Mouse (Mus musculus) myocyte (in vitro differentiated cells): ENCODE data around the gene Camkmt. TPM values are rescaled to one million over a fixed set of nuclear protein-coding genes. Genes with fewer than 3 reads are reported as not detected.

Experiments
- H3K27me3 ChIP-seq: one replicate; pipeline ENCODE4 v1.6.1; 2011; ENCODE audit not compliant: control insufficient read depth, insufficient read depth, insufficient read length
- H3K36me3 ChIP-seq: one replicate; pipeline ENCODE4 v1.6.1; 2011; ENCODE audit not compliant: control insufficient read depth, insufficient read depth
- H3K4me2 ChIP-seq: one replicate; pipeline ENCODE4 v1.6.1; 2011; ENCODE audit warnings: low read depth, control low read depth
- H3K4me3 ChIP-seq: one replicate; pipeline ENCODE4 v1.5.1; 2011; ENCODE audit warnings: mild to moderate bottlenecking, control low read depth, moderate library complexity
- H3K79me2 ChIP-seq: one replicate; pipeline ENCODE4 v1.6.1; 2011; ENCODE audit not compliant: control insufficient read depth, insufficient read depth
- H3ac ChIP-seq: one replicate; pipeline ENCODE4 v1.6.1; 2011; ENCODE audit not compliant: control insufficient read depth, insufficient read length
- CEBPB ChIP-seq: IDR thresholded peaks from 2 replicates; pipeline ENCODE4 v1.6.1; 2011; ENCODE audit warnings: mild to moderate bottlenecking, moderate library complexity; ENCODE audit not compliant: poor library complexity, insufficient read depth, severe bottlenecking
- E2F4 ChIP-seq: IDR thresholded peaks from one replicate; pipeline ENCODE4 v1.6.1; 2011; ENCODE audit warnings: mild to moderate bottlenecking, control low read depth, moderate library complexity; ENCODE audit not compliant: insufficient read depth
- MAX ChIP-seq: IDR thresholded peaks from one replicate; pipeline ENCODE4 v1.6.1; 2011; ENCODE audit warnings: low read depth, mild to moderate bottlenecking, control low read depth
- MYOD1 ChIP-seq, 3 experiments: IDR thresholded peaks; one replicate each; pipeline ENCODE4 v1.6.1; 2011; ENCODE audit warnings: control low read depth in 2 of 3, low read depth in 2 of 3, mild to moderate bottlenecking in 2 of 3, moderate library complexity in 1 of 3; ENCODE audit not compliant: insufficient read length in 2 of 3, control insufficient read depth in 1 of 3
- MYOG ChIP-seq, 3 experiments: IDR thresholded peaks; one replicate each; pipeline ENCODE4 v1.6.1; 2011; ENCODE audit warnings: control low read depth in 2 of 3, low read depth in 2 of 3, mild to moderate bottlenecking in 2 of 3; ENCODE audit not compliant: insufficient read length in 2 of 3, control insufficient read depth in 1 of 3, insufficient read depth in 1 of 3
- POLR2A ChIP-seq: IDR thresholded peaks from one replicate; pipeline ENCODE4 v1.6.1; 2011; ENCODE audit warnings: low read depth, mild to moderate bottlenecking, control low read depth, moderate library complexity; ENCODE audit not compliant: insufficient read length
- POLR2AphosphoS2 ChIP-seq: IDR thresholded peaks from one replicate; pipeline ENCODE4 v1.6.1; 2011; ENCODE audit warnings: low read depth, control low read depth; ENCODE audit not compliant: insufficient read length
- REST ChIP-seq: IDR thresholded peaks from one replicate; pipeline ENCODE4 v1.6.1; 2011; ENCODE audit warnings: mild to moderate bottlenecking, control low read depth, moderate library complexity; ENCODE audit not compliant: insufficient read depth, insufficient read length
- SRF ChIP-seq: IDR thresholded peaks from one replicate; pipeline ENCODE4 v1.6.1; 2011; ENCODE audit warnings: low read depth; ENCODE audit not compliant: control insufficient read depth, insufficient read length
- TCF12 ChIP-seq: IDR thresholded peaks from one replicate; pipeline ENCODE4 v1.6.1; 2011; ENCODE audit warnings: mild to moderate bottlenecking, control low read depth; ENCODE audit not compliant: poor library complexity, insufficient read depth, severe bottlenecking
- TCF3 ChIP-seq: IDR thresholded peaks from one replicate; pipeline ENCODE4 v1.6.1; 2011; ENCODE audit warnings: low read depth, control low read depth; ENCODE audit not compliant: insufficient read length
- USF1 ChIP-seq: IDR thresholded peaks from one replicate; pipeline ENCODE4 v1.6.1; 2011; ENCODE audit warnings: low read depth, mild to moderate bottlenecking, control low read depth, moderate library complexity
- polyA plus RNA-seq: library from polyadenylated mRNA; unstranded; fragments of >200 nt; fragmentation: generic; extraction: Trizol; gene quantifications from one replicate; pipeline ENCODE4 v1.2.1, GENCODE M21; 2012; ENCODE audit warnings: missing spikeins

Gene Camkmt
- polyA plus RNA-seq, 1 experiment: 1.4 TPM

GRCm38 (mm10) chr17:85074083-85074482 lies 16.3 kb upstream of the Camkmt start:
- Histone ChIP-seq H3K4me2 (no peak overlapping the region), H3K36me3 (peaks cover 35% of the 10 kb centered on the region)

GRCm38 (mm10) chr17:85079276-85079675 lies 11.1 kb upstream of the Camkmt start:
- TF ChIP-seq CEBPB (no peak), POLR2A (no peak), MAX (no peak), E2F4 (no peak), TCF12 (no peak), REST (no peak), TCF3 (no peak), USF1 (no peak), POLR2AphosphoS2 (no peak), MYOG (IDR thresholded peaks at IDR 0.05; ENCODE audit: control insufficient read depth in 1 of 3, insufficient read depth in 1 of 3, insufficient read length in 2 of 3, low read depth in 2 of 3) (no peak), SRF (no peak)
- Histone ChIP-seq H3K4me3 (no peak overlapping the region), H3K79me2 (no peaks in the 10 kb centered on the region), H3K36me3 (peaks cover 19% of the 10 kb centered on the region), H3ac (no peak overlapping the region), H3K27me3 (no peaks in the 10 kb centered on the region), H3K4me2 (no peak overlapping the region)

More at GRCm38 (mm10) chr17:85074083-85074482, 16.3 kb upstream of the Camkmt start:
- Histone ChIP-seq H3K27me3 (no peaks in the 10 kb centered on the region), H3K4me3 (no peak overlapping the region), H3ac (no peak overlapping the region), H3K79me2 (no peaks in the 10 kb centered on the region)
- TF ChIP-seq REST (no peak), POLR2AphosphoS2 (no peak), TCF3 (no peak), MAX (no peak), MYOG (IDR thresholded peaks at IDR 0.05; ENCODE audit: control insufficient read depth in 1 of 3, insufficient read depth in 1 of 3, insufficient read length in 2 of 3, low read depth in 2 of 3) (no peak)

- peaks cover 16% of the 10 kb centered on the region for H3K36me3 ChIP-seq
These were observed 9.6 kb upstream of the Camkmt start for GRCm38 (mm10) chr17:85080781-85081180.

GRCm38 (mm10) chr17:85085335-85085734 lies 5.0 kb upstream of the Camkmt start:
- Histone ChIP-seq H3K4me2 (no peak overlapping the region), H3K79me2 (no peaks in the 10 kb centered on the region), H3ac (no peak overlapping the region), H3K27me3 (no peaks in the 10 kb centered on the region), H3K4me3 (no peak overlapping the region), H3K36me3 (no peaks in the 10 kb centered on the region)
- no peak for TF ChIP-seq E2F4
- TF ChIP-seq MAX: no peak
- no peak for TF ChIP-seq SRF
- TF ChIP-seq USF1: no peak
- TF ChIP-seq REST: no peak
- no peak for TF ChIP-seq POLR2A
- no peak for TF ChIP-seq TCF12
- no peak for TF ChIP-seq TCF3
- no peak for TF ChIP-seq CEBPB
- no peak for TF ChIP-seq MYOD1 (IDR thresholded peaks at IDR 0.05; ENCODE audit: control insufficient read depth in 1 of 3, insufficient read length in 2 of 3, low read depth in 2 of 3)
- TF ChIP-seq POLR2AphosphoS2: no peak
- TF ChIP-seq MYOG (IDR thresholded peaks at IDR 0.05; ENCODE audit: control insufficient read depth in 1 of 3, insufficient read depth in 1 of 3, insufficient read length in 2 of 3, low read depth in 2 of 3): no peak

More at GRCm38 (mm10) chr17:85080781-85081180, 9.6 kb upstream of the Camkmt start:
- Histone ChIP-seq H3K79me2 (no peaks in the 10 kb centered on the region), H3K4me3 (no peak overlapping the region), H3ac (no peak overlapping the region), H3K4me2 (no peak overlapping the region), H3K27me3 (no peaks in the 10 kb centered on the region)
- no peak for TF ChIP-seq MYOG (IDR thresholded peaks at IDR 0.05; ENCODE audit: control insufficient read depth in 1 of 3, insufficient read depth in 1 of 3, insufficient read length in 2 of 3, low read depth in 2 of 3)
- TF ChIP-seq TCF12: no peak
- TF ChIP-seq POLR2AphosphoS2: no peak
- TF ChIP-seq TCF3: no peak
- TF ChIP-seq CEBPB: no peak
- TF ChIP-seq POLR2A: no peak
- TF ChIP-seq MAX: no peak
- no peak for TF ChIP-seq USF1
- no peak for TF ChIP-seq REST
- TF ChIP-seq MYOD1 (IDR thresholded peaks at IDR 0.05; ENCODE audit: control insufficient read depth in 1 of 3, insufficient read length in 2 of 3, low read depth in 2 of 3): no peak
- no peak for TF ChIP-seq SRF
- no peak for TF ChIP-seq E2F4

- H3K79me2 ChIP-seq: no peaks in the 10 kb centered on the region
- H3K4me2 ChIP-seq: peak overlapping the region; percentile 78
- TF ChIP-seq TCF12 (peak; percentile 67), TCF3 (no peak), USF1 (no peak), SRF (no peak), CEBPB (no peak), POLR2A (no peak), E2F4 (no peak), MYOD1 (IDR thresholded peaks at IDR 0.05; ENCODE audit: control insufficient read depth in 1 of 3, insufficient read length in 2 of 3, low read depth in 2 of 3) (peak; percentile 17 to 71 (median 65)), MYOG (IDR thresholded peaks at IDR 0.05; ENCODE audit: control insufficient read depth in 1 of 3, insufficient read depth in 1 of 3, insufficient read length in 2 of 3, low read depth in 2 of 3) (peak in 2 of 3 experiments; percentile 30 to 95), REST (no peak), MAX (no peak), POLR2AphosphoS2 (no peak)
- H3K4me3 ChIP-seq: no peak overlapping the region
- H3K36me3 ChIP-seq: no peaks in the 10 kb centered on the region
- H3K27me3 ChIP-seq: no peaks in the 10 kb centered on the region
- no peak overlapping the region for H3ac ChIP-seq
These were observed 3.9 kb upstream of the Camkmt start for GRCm38 (mm10) chr17:85086501-85086900.
